Mouse (Mus musculus) heart, postnatal 14 days (tissue): ENCODE data around the gene Metap2. TPM values are rescaled to one million over a fixed set of nuclear protein-coding genes. Genes with fewer than 3 reads are reported as not detected.
A peak's percentile ranks its signal among the peaks of the same experiment; 100 is the strongest.

Experiments used
- DNase-seq, 2 experiments: peaks; one replicate each; pipeline ENCODE4 v3.0.0; 2021 to 2022
- intact Hi-C: fragments of 180-260 bp; cut with DNase I; formaldehyde crosslinking; loops from one replicate; pipeline ENCODE4 v1.15.1; 2025
- total RNA-seq, 2 experiments: library from RNA; stranded (reverse); gene quantifications; 2 replicates each; pipeline ENCODE4 v1.2.3; 2021

Gene Metap2
- total RNA-seq, 2 experiments from 2014 or later: 118 to 136 TPM

GRCm38 (mm10) chr10:93912136-93912855, 15.4 kb upstream of the Metap2 start:
- intact Hi-C loops: no loop called here
- DNase-seq: no peak

GRCm38 (mm10) chr10:93911326-93911725, 14.4 kb upstream of the Metap2 start:
- no peak for DNase-seq
- intact Hi-C loops: no loop called here

DNA sequence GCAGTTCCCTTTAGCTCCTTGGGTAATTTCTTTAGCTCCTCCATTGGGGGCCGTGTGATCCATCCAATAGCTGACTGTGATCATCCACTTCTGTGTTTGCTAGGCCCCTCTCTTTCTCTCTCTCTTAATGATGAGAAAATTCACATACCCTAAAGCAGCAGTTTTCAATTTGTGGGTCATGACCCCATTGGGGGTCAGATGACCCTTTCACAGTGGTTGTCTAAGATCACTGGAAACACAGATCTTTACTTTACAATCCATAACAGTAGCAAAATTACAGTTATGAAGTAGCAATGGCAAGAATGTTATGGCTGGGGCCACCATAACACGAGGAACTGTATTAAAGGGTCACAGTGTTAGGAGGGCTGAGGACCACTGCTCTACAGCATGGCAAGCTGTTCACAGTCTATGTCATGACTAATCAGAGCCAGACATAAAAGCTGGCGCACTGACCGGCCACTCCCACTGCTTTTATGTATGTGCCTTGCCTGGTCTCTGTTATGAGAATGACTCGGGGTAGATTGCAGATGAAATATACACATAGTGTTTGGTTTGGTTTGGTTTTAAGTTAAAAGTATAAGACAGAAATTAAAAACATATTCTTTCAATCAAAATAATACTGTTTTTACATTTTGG, 13.0 kb upstream of the Metap2 start:
- DNase-seq: no peak
- intact Hi-C loops: no loop called here

GRCm38 (mm10) chr10:93909015-93909414, 12.1 kb upstream of the Metap2 start:
- intact Hi-C loops: no loop called here
- no peak for DNase-seq

GRCm38 (mm10) chr10:93908540-93908939, 11.6 kb upstream of the Metap2 start:
- intact Hi-C loops: no loop called here
- no peak for DNase-seq

DNA sequence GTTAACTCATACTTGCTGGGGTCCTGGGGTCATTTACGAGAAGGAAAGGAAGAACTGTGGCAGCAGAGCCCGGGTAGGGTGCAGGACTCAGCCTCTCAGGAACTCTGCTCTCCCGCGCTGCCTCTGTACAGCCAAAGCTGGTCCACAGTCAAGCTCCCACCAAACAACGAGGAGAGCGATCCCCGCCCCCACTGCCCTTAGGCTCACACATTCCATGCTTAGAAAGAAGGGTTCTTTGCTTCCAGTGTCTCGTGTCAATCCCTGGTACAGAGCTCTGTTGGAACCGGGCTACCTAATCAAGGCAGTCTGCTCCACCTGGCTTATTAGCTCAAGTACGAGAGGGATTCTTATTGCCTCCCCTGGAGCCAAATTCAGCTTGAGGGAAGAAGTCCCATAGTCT, 10.5 kb upstream of the Metap2 start:
- intact Hi-C loops: no loop called here

GRCm38 (mm10) chr10:93899907-93900306, 3.0 kb upstream of the Metap2 start:
- no peak for DNase-seq
- intact Hi-C loops: no loop called here

More for the DNA sequence above, 10.5 kb upstream of the Metap2 start:
- no peak for DNase-seq

GRCm38 (mm10) chr10:93899303-93899702, 2.4 kb upstream of the Metap2 start:
- DNase-seq: no peak
- intact Hi-C loops: no loop called here

DNA sequence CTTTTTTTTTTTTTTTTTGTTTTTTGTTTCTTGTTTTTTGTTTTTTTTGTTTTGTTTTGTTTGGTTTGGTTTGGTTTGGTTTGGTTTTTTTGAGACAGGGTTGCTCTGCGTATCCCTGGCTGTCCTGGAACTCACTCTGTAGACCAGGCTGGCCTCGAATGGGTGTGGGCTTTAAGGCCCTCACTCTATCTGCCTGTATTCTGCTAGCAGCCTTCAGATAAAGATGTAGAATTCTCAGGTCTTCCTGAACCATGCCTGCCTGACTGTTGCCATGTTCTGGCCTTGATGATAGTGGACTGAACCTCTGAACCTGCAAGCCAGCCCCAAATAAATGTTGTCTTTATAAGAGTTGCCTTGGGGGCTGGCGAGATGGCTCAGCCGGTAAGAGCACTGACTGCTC, 4.3 kb downstream of the Metap2 start:
- intact Hi-C loops: no loop called here
- no peak for DNase-seq

GRCm38 (mm10) chr10:93891031-93891430, 5.9 kb downstream of the Metap2 start:
- intact Hi-C loops: no loop called here

GRCm38 (mm10) chr10:93890565-93890964, 6.3 kb downstream of the Metap2 start:
- intact Hi-C loops: no loop called here

More at GRCm38 (mm10) chr10:93891031-93891430, 5.9 kb downstream of the Metap2 start:
- no peak for DNase-seq

DNA sequence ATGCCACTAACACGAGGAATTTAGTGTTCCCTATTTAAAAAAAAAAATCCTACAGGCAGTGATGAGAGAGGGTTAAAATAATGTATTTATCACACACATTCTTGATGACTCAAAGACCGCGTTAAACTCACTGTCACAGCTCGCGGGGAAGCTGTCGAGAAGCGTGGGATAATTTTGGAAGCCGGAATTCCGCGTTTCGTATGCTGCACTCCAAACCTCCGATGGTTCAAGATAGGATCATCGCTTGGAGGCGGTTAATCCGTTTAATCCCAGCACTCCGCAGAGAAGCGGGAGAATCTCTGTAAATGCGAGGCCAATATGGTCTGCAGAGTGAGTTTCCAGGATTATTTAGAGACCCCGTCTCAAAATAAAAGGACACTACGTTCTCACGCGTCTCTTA, 6.9 kb downstream of the Metap2 start:
- DNase-seq: no peak
- intact Hi-C loops: no loop called here

More at GRCm38 (mm10) chr10:93890565-93890964, 6.3 kb downstream of the Metap2 start:
- no peak for DNase-seq

DNA sequence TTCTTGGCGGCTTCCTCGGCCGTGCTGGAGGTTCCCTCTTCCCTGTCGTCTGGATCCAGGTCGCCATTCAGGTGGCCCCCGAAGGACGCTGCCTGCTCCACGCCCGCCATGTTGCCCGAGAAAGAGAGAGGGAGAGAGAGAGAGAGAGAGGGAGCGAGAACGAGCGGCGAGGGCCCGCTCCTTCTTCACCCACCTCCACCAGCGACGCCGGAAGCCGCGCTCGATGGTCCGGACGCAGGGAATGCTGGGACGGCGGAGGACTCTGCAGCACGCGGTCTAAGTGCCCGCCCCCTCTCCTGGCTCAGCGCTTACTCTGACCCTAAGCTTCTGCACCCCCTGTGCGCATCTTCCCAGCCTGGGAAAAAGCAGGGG, 7.3 kb downstream of the Metap2 start:
- intact Hi-C loops: no loop called here

DNA sequence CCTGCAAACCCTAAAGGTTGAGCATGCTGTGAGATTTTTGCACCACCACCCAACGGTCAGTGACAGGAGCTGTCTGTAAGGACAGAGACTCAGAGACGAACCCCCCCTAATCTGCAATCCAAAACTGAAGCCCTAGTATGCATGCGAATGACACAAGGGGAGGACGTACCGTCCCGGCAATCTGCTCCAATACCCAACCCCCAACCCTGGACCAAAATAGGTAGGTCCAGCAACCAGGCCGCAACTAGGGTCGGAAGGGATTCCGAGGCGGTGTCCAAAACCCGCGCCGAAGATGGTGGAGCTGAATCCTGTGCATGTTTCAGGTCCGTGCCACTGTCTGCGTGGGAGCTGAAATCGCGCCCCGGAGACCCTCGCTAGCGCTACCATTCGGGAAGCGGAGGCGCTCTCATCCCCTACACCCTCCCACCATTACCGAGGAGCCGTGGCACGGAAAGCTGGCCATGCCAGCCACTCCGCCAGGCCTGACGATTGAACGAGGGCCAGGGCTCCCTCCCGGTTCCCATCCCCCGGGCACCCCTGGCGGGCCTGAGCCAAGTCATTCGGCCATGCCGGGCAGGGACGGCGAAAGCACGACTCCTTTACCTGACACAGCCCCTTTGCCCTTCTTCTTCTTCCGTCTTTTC, 7.8 kb downstream of the Metap2 start:
- intact Hi-C loops: no loop called here
- peak; percentile 50 to 56 for DNase-seq

More for the DNA sequence above, 7.3 kb downstream of the Metap2 start:
- DNase-seq: peak; percentile 85 to 88

DNA sequence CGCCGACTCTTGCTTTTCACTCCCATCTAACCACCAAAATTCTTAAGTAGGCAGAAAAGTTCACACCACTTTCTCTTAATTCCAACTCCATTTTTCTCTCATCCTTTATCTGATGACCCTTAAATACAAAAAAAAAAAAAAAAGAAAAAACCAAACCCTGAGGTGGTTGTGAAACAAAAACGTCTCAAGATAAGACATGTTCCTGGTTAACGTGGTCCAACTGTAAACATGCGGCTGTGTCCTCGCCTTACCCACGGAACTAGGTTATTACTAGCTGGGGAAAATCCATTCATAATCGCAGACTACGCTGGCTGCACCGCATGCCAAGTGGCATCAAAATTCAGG, 8.3 kb downstream of the Metap2 start:
- intact Hi-C loops: no loop called here
- DNase-seq: no peak

DNA sequence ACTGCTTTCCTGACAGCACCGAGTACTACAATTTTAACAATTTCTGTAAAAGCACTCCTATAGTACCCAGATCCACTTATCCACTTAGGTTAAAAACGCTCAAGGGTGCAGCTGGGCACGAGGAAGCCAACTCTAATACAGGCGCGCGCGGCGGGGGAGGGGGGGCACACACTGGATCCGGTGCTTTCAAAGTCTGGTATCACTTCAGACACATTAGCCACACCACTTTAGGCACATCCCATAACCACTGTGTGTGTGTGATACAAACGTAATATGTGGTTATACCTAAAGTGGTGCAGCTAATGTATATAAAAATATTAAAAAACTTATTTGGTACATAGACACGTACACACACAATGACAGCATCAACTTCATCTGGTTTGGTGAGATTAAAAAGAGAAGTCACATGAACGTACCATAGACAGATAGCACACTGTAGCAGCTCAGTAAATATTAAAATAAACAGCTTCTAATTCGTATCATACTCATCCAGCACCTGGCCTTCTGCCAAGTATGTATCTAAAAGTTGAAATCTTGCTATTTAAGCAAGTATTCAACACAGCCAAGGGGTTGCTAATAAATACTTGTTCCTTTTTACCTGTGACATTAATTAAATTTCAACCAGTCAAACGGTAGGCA, 10.9 kb downstream of the Metap2 start:
- intact Hi-C loops: no loop called here
- DNase-seq: no peak

- no peak for DNase-seq
- intact Hi-C loops: no loop called here
These were observed 14.0 kb downstream of the Metap2 start for GRCm38 (mm10) chr10:93882738-93883364.

DNA sequence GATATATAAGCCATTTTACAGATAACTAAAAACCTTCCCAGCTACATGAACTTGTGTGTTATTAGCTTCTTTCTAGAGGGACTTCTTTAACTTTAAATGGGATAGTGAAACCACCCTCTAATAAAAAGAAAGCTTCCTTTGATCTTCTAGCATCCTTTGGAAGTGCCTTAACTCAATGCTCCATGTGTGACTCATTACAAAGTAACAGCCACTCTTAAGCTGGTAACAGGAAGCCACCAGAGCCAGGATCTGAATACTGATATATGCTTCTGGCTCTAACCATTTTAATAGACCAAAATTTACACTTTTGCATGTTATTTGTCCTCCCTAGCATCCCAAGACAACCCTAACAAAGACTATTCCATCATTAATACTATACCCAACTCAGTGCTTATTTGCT, 15.0 kb downstream of the Metap2 start:
- intact Hi-C loops: no loop called here
- DNase-seq: no peak

GRCm38 (mm10) chr10:93878732-93879131, 18.2 kb downstream of the Metap2 start:
- no peak for DNase-seq
- intact Hi-C loops: no loop called here

- no peak for DNase-seq
- intact Hi-C loops: no loop called here
These were observed 20.1 kb downstream of the Metap2 start for GRCm38 (mm10) chr10:93876772-93877171.

DNA sequence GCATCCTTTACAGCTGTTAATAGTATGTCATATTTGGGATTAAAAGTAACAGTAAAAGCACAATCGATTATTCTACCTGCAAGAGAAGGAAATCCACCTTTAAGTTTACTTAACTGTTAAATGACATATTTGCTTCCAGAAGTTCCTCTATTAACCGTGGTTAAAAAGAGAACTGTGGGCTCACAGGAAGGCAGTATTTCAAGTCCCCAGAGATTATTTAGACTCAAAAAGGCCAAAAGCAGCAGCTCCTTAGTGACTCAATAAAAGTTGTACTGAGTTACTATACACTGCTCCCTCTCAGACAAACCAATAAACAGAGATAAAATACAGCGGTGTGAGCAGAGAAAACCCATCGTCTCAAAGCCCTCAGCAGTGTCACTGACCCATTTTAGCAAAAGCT, 28.0 kb downstream of the Metap2 start:
- intact Hi-C loops: no loop called here
- no peak for DNase-seq
